In the genomic region with DNA sequence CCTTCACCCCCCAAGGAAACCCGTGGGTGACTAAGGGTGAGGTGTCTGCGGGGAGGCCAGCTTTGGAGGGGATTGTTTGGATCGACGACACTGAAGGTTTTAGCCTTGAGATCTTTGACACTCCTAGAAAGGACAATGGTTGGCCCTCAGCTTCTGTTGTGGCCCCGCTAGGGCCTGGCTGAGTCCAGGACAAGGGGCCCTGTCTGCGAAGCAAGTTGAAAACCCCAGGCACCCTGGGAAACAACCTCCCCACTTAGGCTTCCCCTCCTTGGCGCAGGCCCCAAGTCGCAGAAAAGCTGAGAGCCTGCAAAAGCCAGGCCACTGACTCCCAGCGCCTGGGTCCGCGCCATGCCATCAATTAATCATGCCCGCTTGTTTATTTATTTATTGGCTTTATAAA, we compare ENCODE assay signal across 9 mouse cellular contexts. TPM values are rescaled to one million over a fixed set of nuclear protein-coding genes. Genes with fewer than 3 reads are reported as not detected.
A peak's percentile ranks its signal among the peaks of the same experiment; 100 is the strongest.
DNase-seq lines count a peak whose midpoint lies in the region; ATAC-seq and TF ChIP-seq lines count a peak whose summit lies in the region.
"Had no signal": no experiment of that assay in that cellular context is flagged by ENCODE, and none has a peak within 500 bp of the region (broad histone marks: within the 10 kb centered on the region; RNA-seq: fewer than 3 reads in every experiment).

TSS of gene Atp2b2 (minus strand) at position 282 of the 400 bp plus-strand sequence.

- H3K4me3 ChIP-seq in kidney, postnatal 0 days (replicated peaks; ENCODE audit: low read depth, low read length) = peak within 1 kb of the TSS; percentile 40
- H3K4me3 ChIP-seq in cerebellum, adult 2 months (replicated peaks; ENCODE audit: insufficient read depth, low read depth, low read length) = peak within 1 kb of the TSS; percentile 86
- peak within 1 kb of the TSS; percentile 61 for H3K4me3 ChIP-seq in forebrain, postnatal 0 days (ENCODE audit: low read depth, low read length)
- peak within 1 kb of the TSS; percentile 34 for H3K4me3 ChIP-seq in limb, embryonic 15.5 days

- peaks cover 32% of the 10 kb centered on the region for H3K27me3 ChIP-seq in kidney, postnatal 0 days (ENCODE audit: insufficient read depth, low read length)
- H3K27me3 ChIP-seq in cerebellum, adult 2 months (ENCODE audit: control insufficient read depth, insufficient read depth, low read length) = no peaks in the 10 kb centered on the region
- H3K27me3 ChIP-seq in forebrain, postnatal 0 days (ENCODE audit: insufficient read depth, low read length) = no peaks in the 10 kb centered on the region; the same call in 1 of the 2 replicates
- H3K27me3 ChIP-seq in limb, embryonic 15.5 days = peaks cover 84% of the 10 kb centered on the region

- no peak within 1 kb of the TSS for H3K9ac ChIP-seq in kidney, postnatal 0 days (ENCODE audit: low read depth, low read length)
- H3K9ac ChIP-seq in forebrain, postnatal 0 days = peak within 1 kb of the TSS; percentile 73
- H3K9ac ChIP-seq in limb, embryonic 15.5 days = no peak within 1 kb of the TSS
- H3K9ac ChIP-seq: liver, embryonic 14.5 days had no signal

- TF ChIP-seq POLR2A in cerebellum, adult 2 months (IDR thresholded peaks at IDR 0.05; ENCODE audit: borderline replicate concordance, insufficient read depth, low read length) = no peak

- H3K9me3 ChIP-seq in kidney, postnatal 0 days (replicated peaks; ENCODE audit: low read length) = no peaks in the 10 kb centered on the region
- no peaks in the 10 kb centered on the region for H3K9me3 ChIP-seq in forebrain, postnatal 0 days (ENCODE audit: low read length)
- H3K9me3 ChIP-seq in limb, embryonic 15.5 days = no peaks in the 10 kb centered on the region

- no peak for ATAC-seq in kidney, postnatal 0 days (replicated peaks; ENCODE audit: low FRiP score, low read depth)
- ATAC-seq in forebrain, postnatal 0 days = no peak
- no peak for ATAC-seq in limb, embryonic 15.5 days (ENCODE audit: insufficient number of reproducible peaks, low FRiP score, low TSS enrichment, low read depth)
- ATAC-seq in megakaryocyte, adult 5-6 weeks (ENCODE audit: poor library complexity, severe bottlenecking) = no peak

- H3K4me2 ChIP-seq in kidney, postnatal 0 days (ENCODE audit: low read length) = peak within 1 kb of the TSS; percentile 75
- peak within 1 kb of the TSS; percentile 94 for H3K4me2 ChIP-seq in forebrain, postnatal 0 days (ENCODE audit: low read depth)
- H3K4me2 ChIP-seq in limb, embryonic 15.5 days = peak within 1 kb of the TSS; percentile 65

- DNase-seq in kidney, postnatal 0 days (ENCODE audit: low spot score) = no peak
- no peak for DNase-seq in kidney, postnatal 25 days
- DNase-seq in cerebellum, adult 2 months = peak; percentile 58 to 65
- DNase-seq in forebrain, postnatal 0 days = peak; percentile 23
- no peak for DNase-seq in thymus, postnatal 36 days
- no peak for DNase-seq in frontal cortex, postnatal 14 days (ENCODE audit: low spot score in 2 of 2)

- TF ChIP-seq CTCF in kidney, postnatal 0 days (IDR thresholded peaks at IDR 0.05; ENCODE audit: low read depth) = no peak
- no peak for TF ChIP-seq CTCF in cerebellum, adult 2 months (IDR thresholded peaks at IDR 0.05; ENCODE audit: borderline replicate concordance, insufficient read depth, low read depth, low read length)
- no peak for TF ChIP-seq CTCF in forebrain, postnatal 0 days (IDR thresholded peaks at IDR 0.05; ENCODE audit: low read depth)

- 25% methylated on average over 12 of the region's 12 CpGs for WGBS in kidney, postnatal 0 days
- 40% methylated on average over 12 of the region's 12 CpGs for WGBS in cerebellum, adult 2 months
- 24% methylated on average over 12 of the region's 12 CpGs for WGBS in forebrain, postnatal 0 days
- WGBS in limb, embryonic 15.5 days = 20% methylated on average over 12 of the region's 12 CpGs

- no peaks in the 10 kb centered on the region for H3K36me3 ChIP-seq in kidney, postnatal 0 days (ENCODE audit: insufficient read depth, low read length)
- no peaks in the 10 kb centered on the region for H3K36me3 ChIP-seq in forebrain, postnatal 0 days (ENCODE audit: insufficient read depth)
- H3K36me3 ChIP-seq in limb, embryonic 15.5 days = no peaks in the 10 kb centered on the region

- H3K4me1 ChIP-seq in kidney, postnatal 0 days (replicated peaks; ENCODE audit: insufficient read depth, low read length) = no peaks in the 10 kb centered on the region
- peaks cover 25% of the 10 kb centered on the region for H3K4me1 ChIP-seq in cerebellum, adult 2 months (ENCODE audit: control insufficient read depth, insufficient read depth, low read length)
- peaks cover 3% of the 10 kb centered on the region; the same call in 1 of the 2 replicates for H3K4me1 ChIP-seq in forebrain, postnatal 0 days (ENCODE audit: insufficient read depth)
- peaks cover 7% of the 10 kb centered on the region; the same call in 1 of the 2 replicates for H3K4me1 ChIP-seq in limb, embryonic 15.5 days

- H3K27ac ChIP-seq in kidney, postnatal 0 days = no peak within 1 kb of the TSS
- H3K27ac ChIP-seq in cerebellum, adult 2 months (ENCODE audit: insufficient read depth, low read length) = peak within 1 kb of the TSS; percentile 96
- no peak within 1 kb of the TSS for H3K27ac ChIP-seq in forebrain, postnatal 0 days (ENCODE audit: low read depth, low read length)
- H3K27ac ChIP-seq in limb, embryonic 15.5 days = no peak within 1 kb of the TSS
- H3K27ac ChIP-seq: liver, embryonic 14.5 days had no signal

RNA-seq across cellular contexts. Expression of gene Atp2b2, which starts in this region (rescaled TPM):
- 0.12 and 0.13 TPM in 2 replicates for polyA plus RNA-seq in kidney, postnatal 0 days (2015; fragmentation: Nextera tagmentation; extraction: Ambion mirVana)
- polyA plus RNA-seq in cerebellum, adult 2 months (2012; rRNA removed) = 217 and 230 TPM in 2 replicates
- total RNA-seq in forebrain, postnatal 0 days (2014; rRNA removed) = 59.4 and 65.1 TPM in 2 replicates
- polyA plus RNA-seq in forebrain, postnatal 0 days (2015; fragmentation: Nextera tagmentation; extraction: Ambion mirVana) = 24.2 and 37.8 TPM in 2 replicates
- polyA plus RNA-seq in limb, embryonic 15.5 days (2015; fragmentation: Nextera tagmentation; extraction: Ambion mirVana) = 0.07 and 0.12 TPM in 2 replicates
- not detected in 2 replicates for total RNA-seq in megakaryocyte, adult 5-6 weeks (2015)
- not detected in 2 replicates for total RNA-seq in megakaryocyte, adult 5-6 weeks (2017)

Comparison
In these comparisons a context has a peak if more than half of its experiments do, and no peak if none do; other contexts are left out.
1. RNA of gene Atp2b2 (total RNA-seq): 59.4 to 65.1 TPM in forebrain, postnatal 0 days; not detected in megakaryocyte, adult 5-6 weeks; every median in the first group is over 10 times any median in the second.
2. RNA of gene Atp2b2 (polyA plus RNA-seq): 217 to 230 TPM in cerebellum, adult 2 months and 24.2 to 37.8 TPM in forebrain, postnatal 0 days; 0.12 to 0.13 TPM in kidney, postnatal 0 days and 0.07 to 0.12 TPM in limb, embryonic 15.5 days; every median in the first group is over 10 times any median in the second.
3. DNase-seq: peak in cerebellum, adult 2 months (2 of 2) and forebrain, postnatal 0 days (single experiment); none in kidney, postnatal 0 days (single experiment), kidney, postnatal 25 days (0 of 2), thymus, postnatal 36 days (0 of 2) and frontal cortex, postnatal 14 days (0 of 2).
4. H3K4me3 ChIP-seq: peak in every context shown above with its lines; median percentile 86 in cerebellum, adult 2 months; 61 in forebrain, postnatal 0 days; 40 in kidney, postnatal 0 days; 34 in limb, embryonic 15.5 days.
5. Peak in every context shown above with its lines, with median percentiles within 50 percentile points of each other: H3K4me2 ChIP-seq.